Mouse (Mus musculus): ENCODE results near the gene Slco3a1. TPM values are rescaled to one million over a fixed set of nuclear protein-coding genes. Genes with fewer than 3 reads are reported as not detected.

The Slco3a1 gene
- polyA plus RNA-seq, 1 experiment from 2014 or later, result 19.1 TPM

- H3K9ac ChIP-seq, result no peak overlapping the region
- H3K4me3 ChIP-seq, result no peak overlapping the region
- H3K36me3 ChIP-seq, result no peaks in the 10 kb centered on the region
- no peak for ATAC-seq (ENCODE audit: insufficient number of reproducible peaks, low FRiP score, low TSS enrichment, low read depth)
- no peaks in the 10 kb centered on the region for H3K9me3 ChIP-seq
- H3K4me2 ChIP-seq, result no peak overlapping the region
- WGBS, result 88% methylated on average over 2 of the region's 2 CpGs
- H3K4me1 ChIP-seq, result no peaks in the 10 kb centered on the region
- H3K27me3 ChIP-seq, result no peaks in the 10 kb centered on the region
- H3K27ac ChIP-seq, result no peak overlapping the region
Measured at GRCm38 (mm10) chr7:74280371-74280770, 274.2 kb downstream of the Slco3a1 start.

- no peak overlapping the region for H3K4me3 ChIP-seq
- H3K4me1 ChIP-seq, result no peaks in the 10 kb centered on the region
- no peak overlapping the region for H3K27ac ChIP-seq
- no peak overlapping the region for H3K9ac ChIP-seq
- H3K27me3 ChIP-seq, result no peaks in the 10 kb centered on the region
- H3K9me3 ChIP-seq, result no peaks in the 10 kb centered on the region
- WGBS, result 92% methylated on average over 3 of the region's 3 CpGs
- ATAC-seq (ENCODE audit: insufficient number of reproducible peaks, low FRiP score, low TSS enrichment, low read depth), result no peak
- no peaks in the 10 kb centered on the region for H3K36me3 ChIP-seq
- no peak overlapping the region for H3K4me2 ChIP-seq
Measured at GRCm38 (mm10) chr7:74279356-74279755, 275.2 kb downstream of the Slco3a1 start.

- ATAC-seq (ENCODE audit: insufficient number of reproducible peaks, low FRiP score, low TSS enrichment, low read depth), result no peak
- WGBS, result 82% methylated on average over 1 of the region's 1 CpGs
Measured at GRCm38 (mm10) chr7:74270089-74270394, 284.5 kb downstream of the Slco3a1 start.

GRCm38 (mm10) chr7:74269283-74270088, 285.1 kb downstream of the Slco3a1 start:
- Histone ChIP-seq H3K27me3 (no peaks in the 10 kb centered on the region), H3K27ac (no peak overlapping the region), H3K36me3 (no peaks in the 10 kb centered on the region), H3K4me2 (no peak overlapping the region), H3K9ac (no peak overlapping the region), H3K9me3 (no peaks in the 10 kb centered on the region), H3K4me1 (no peaks in the 10 kb centered on the region), H3K4me3 (no peak overlapping the region)
- whole genome bisulfite sequencing, result 83% methylated on average over 11 of the region's 11 CpGs
- ATAC-seq (ENCODE audit: insufficient number of reproducible peaks, low FRiP score, low TSS enrichment, low read depth), result no peak

More at GRCm38 (mm10) chr7:74270089-74270394, 284.5 kb downstream of the Slco3a1 start:
- Histone ChIP-seq H3K36me3 (no peaks in the 10 kb centered on the region), H3K4me1 (no peaks in the 10 kb centered on the region), H3K4me3 (no peak overlapping the region), H3K4me2 (no peak overlapping the region), H3K9me3 (no peaks in the 10 kb centered on the region), H3K27me3 (no peaks in the 10 kb centered on the region), H3K27ac (no peak overlapping the region), H3K9ac (no peak overlapping the region)

- no peak overlapping the region for H3K9ac ChIP-seq
- H3K27me3 ChIP-seq, result no peaks in the 10 kb centered on the region
- no peak overlapping the region for H3K4me2 ChIP-seq
- no peak overlapping the region for H3K4me3 ChIP-seq
- no peaks in the 10 kb centered on the region for H3K9me3 ChIP-seq
- H3K27ac ChIP-seq, result no peak overlapping the region
- 58% methylated on average over 2 of the region's 2 CpGs for WGBS
- no peaks in the 10 kb centered on the region for H3K4me1 ChIP-seq
- no peak for ATAC-seq (ENCODE audit: insufficient number of reproducible peaks, low FRiP score, low TSS enrichment, low read depth)
- H3K36me3 ChIP-seq, result no peaks in the 10 kb centered on the region
Measured at GRCm38 (mm10) chr7:74266511-74267168, 287.9 kb downstream of the Slco3a1 start.

- no peak overlapping the region for H3K27ac ChIP-seq
- no peaks in the 10 kb centered on the region for H3K4me1 ChIP-seq
- H3K9me3 ChIP-seq, result no peaks in the 10 kb centered on the region
- no peak overlapping the region for H3K4me2 ChIP-seq
- ATAC-seq (ENCODE audit: insufficient number of reproducible peaks, low FRiP score, low TSS enrichment, low read depth), result no peak
- H3K4me3 ChIP-seq, result no peak overlapping the region
- H3K36me3 ChIP-seq, result no peaks in the 10 kb centered on the region
- H3K27me3 ChIP-seq, result no peaks in the 10 kb centered on the region
- H3K9ac ChIP-seq, result no peak overlapping the region
- 84% methylated on average over 3 of the region's 3 CpGs for WGBS
Measured at GRCm38 (mm10) chr7:74256291-74256690, 298.3 kb downstream of the Slco3a1 start.

GRCm38 (mm10) chr7:74252066-74252465, 302.5 kb downstream of the Slco3a1 start:
- no peak overlapping the region for H3K27ac ChIP-seq
- no peak overlapping the region for H3K4me2 ChIP-seq
- no peak for ATAC-seq (ENCODE audit: insufficient number of reproducible peaks, low FRiP score, low TSS enrichment, low read depth)
- no peaks in the 10 kb centered on the region for H3K4me1 ChIP-seq
- no peak overlapping the region for H3K9ac ChIP-seq
- 79% methylated on average over 2 of the region's 2 CpGs for WGBS
- no peaks in the 10 kb centered on the region for H3K36me3 ChIP-seq
- no peaks in the 10 kb centered on the region for H3K9me3 ChIP-seq
- H3K27me3 ChIP-seq, result no peaks in the 10 kb centered on the region
- no peak overlapping the region for H3K4me3 ChIP-seq

GRCm38 (mm10) chr7:74241236-74241635, 313.3 kb downstream of the Slco3a1 start:
- ATAC-seq (ENCODE audit: insufficient number of reproducible peaks, low FRiP score, low TSS enrichment, low read depth), result no peak
- WGBS, result 82% methylated on average over 3 of the region's 3 CpGs

GRCm38 (mm10) chr7:74240459-74241172, 314.0 kb downstream of the Slco3a1 start:
- ATAC-seq (ENCODE audit: insufficient number of reproducible peaks, low FRiP score, low TSS enrichment, low read depth), result no peak
- Histone ChIP-seq H3K9me3 (no peaks in the 10 kb centered on the region), H3K4me2 (no peak overlapping the region), H3K4me3 (no peak overlapping the region), H3K27ac (no peak overlapping the region), H3K27me3 (no peaks in the 10 kb centered on the region), H3K36me3 (no peaks in the 10 kb centered on the region), H3K9ac (no peak overlapping the region), H3K4me1 (peaks cover 4% of the 10 kb centered on the region; the same call in 1 of the 2 replicates)
- 65% methylated on average over 4 of the region's 4 CpGs for WGBS

More at GRCm38 (mm10) chr7:74241236-74241635, 313.3 kb downstream of the Slco3a1 start:
- Histone ChIP-seq H3K9me3 (no peaks in the 10 kb centered on the region), H3K27ac (no peak overlapping the region), H3K4me1 (peaks cover 4% of the 10 kb centered on the region; the same call in 1 of the 2 replicates), H3K4me2 (no peak overlapping the region), H3K9ac (no peak overlapping the region), H3K4me3 (no peak overlapping the region), H3K36me3 (no peaks in the 10 kb centered on the region), H3K27me3 (no peaks in the 10 kb centered on the region)

Small RNA genes lying within 50 kb of the gene (microRNA-seq; reads per million reads assigned to microRNA genes)
- gene Gm27459, result not detected
